Mouse (Mus musculus): ENCODE measurements around the gene Mapkapk3. TPM values are rescaled to one million over a fixed set of nuclear protein-coding genes. Genes with fewer than 3 reads are reported as not detected.

Mapkapk3 gene
- polyA plus RNA-seq, 1 experiment from 2014 or later: 2.0 TPM

GRCm38 (mm10) chr9:107254925-107255324 is 34.8 kb downstream of the Mapkapk3 start:
- Histone ChIP-seq H3K9ac (no peak overlapping the region), H3K4me1 (peaks cover 57% of the 10 kb centered on the region), H3K27me3 (no peaks in the 10 kb centered on the region), H3K36me3 (ENCODE audit: poor library complexity, severe bottlenecking) (no peaks in the 10 kb centered on the region), H3K27ac (peak overlapping the region; percentile 59), H3K4me2 (no peak overlapping the region), H3K4me3 (no peak overlapping the region), H3K9me3 (replicated peaks) (no peaks in the 10 kb centered on the region)
- no peak for ATAC-seq
- WGBS: 87% methylated on average over 3 of the region's 3 CpGs

GRCm38 (mm10) chr9:107254476-107254875 is 35.2 kb downstream of the Mapkapk3 start:
- no peak overlapping the region for H3K4me3 ChIP-seq
- WGBS: 63% methylated on average over 12 of the region's 12 CpGs
- H3K9ac ChIP-seq: 0 out of 2 replicates have a peak overlapping the region, but pooled peaks have one; percentile 40
- no peaks in the 10 kb centered on the region for H3K27me3 ChIP-seq
- no peaks in the 10 kb centered on the region for H3K9me3 ChIP-seq (replicated peaks)
- no peaks in the 10 kb centered on the region for H3K36me3 ChIP-seq (ENCODE audit: poor library complexity, severe bottlenecking)
- peaks cover 57% of the 10 kb centered on the region for H3K4me1 ChIP-seq
- ATAC-seq: peak; percentile 84
- peak overlapping the region; percentile 30; the same call in 1 of the 2 replicates for H3K4me2 ChIP-seq
- peak overlapping the region; percentile 59; the same call in 1 of the 2 replicates for H3K27ac ChIP-seq

- peak; percentile 76 for ATAC-seq
Observed at GRCm38 (mm10) chr9:107252164-107252563, 37.5 kb downstream of the Mapkapk3 start.

DNA sequence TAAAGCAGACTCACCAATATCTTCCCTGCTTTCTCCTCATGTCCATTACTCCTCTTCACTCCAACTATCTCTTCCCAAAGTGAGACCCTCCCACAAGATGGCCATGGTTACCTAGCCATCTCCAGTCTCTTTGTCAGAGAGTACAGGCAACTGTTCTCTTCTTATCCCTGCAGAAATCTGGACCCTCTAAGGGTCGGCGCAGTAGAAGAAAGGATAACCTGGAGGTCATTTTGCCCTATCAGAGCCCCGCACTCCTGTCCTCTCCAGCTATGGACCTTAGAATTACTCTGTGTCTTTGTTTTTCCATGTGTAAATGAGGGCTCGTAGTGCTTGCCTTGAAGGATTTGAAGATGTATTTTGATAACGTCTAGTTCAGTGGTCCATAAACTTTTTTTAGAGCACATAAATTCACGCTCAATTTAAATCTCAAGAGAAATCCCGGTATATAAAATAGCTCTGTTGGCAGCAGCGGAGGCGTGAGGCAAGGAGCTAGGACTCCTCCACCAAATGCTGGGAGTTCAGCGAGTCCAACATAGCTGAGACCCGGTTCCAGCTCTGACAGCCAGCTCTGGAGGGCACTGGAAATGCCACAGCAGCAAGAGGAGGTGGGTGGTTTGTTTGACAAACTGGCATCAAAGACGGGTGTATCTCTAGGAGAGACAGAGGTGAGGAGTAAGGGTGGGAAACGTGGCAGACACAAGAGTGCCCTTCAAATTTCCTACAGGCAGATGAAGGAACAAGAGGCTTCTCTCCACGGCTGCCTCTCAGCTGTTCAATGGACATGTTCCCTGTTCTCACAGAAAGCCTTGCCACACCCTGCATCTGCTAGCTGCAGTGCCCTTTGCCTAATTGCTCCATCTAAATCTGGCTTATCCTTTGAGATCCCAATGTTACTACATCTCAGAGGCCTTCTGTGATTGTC is 39.0 kb downstream of the Mapkapk3 start:
- no peak for ATAC-seq
- 84% methylated on average over 14 of the region's 14 CpGs for WGBS
- Histone ChIP-seq H3K4me1 (peaks cover 41% of the 10 kb centered on the region), H3K4me2 (no peak overlapping the region), H3K27ac (no peak overlapping the region), H3K9ac (no peak overlapping the region), H3K9me3 (replicated peaks) (no peaks in the 10 kb centered on the region), H3K36me3 (ENCODE audit: poor library complexity, severe bottlenecking) (no peaks in the 10 kb centered on the region), H3K4me3 (no peak overlapping the region), H3K27me3 (no peaks in the 10 kb centered on the region)

More at GRCm38 (mm10) chr9:107252164-107252563, 37.5 kb downstream of the Mapkapk3 start:
- H3K9ac ChIP-seq: peak overlapping the region; percentile 48
- H3K4me1 ChIP-seq: peaks cover 47% of the 10 kb centered on the region
- 2% methylated on average over 5 of the region's 5 CpGs for WGBS
- peak overlapping the region; percentile 84 for H3K27ac ChIP-seq
- H3K4me2 ChIP-seq: peak overlapping the region; percentile 35
- no peak overlapping the region for H3K4me3 ChIP-seq
- no peaks in the 10 kb centered on the region for H3K36me3 ChIP-seq (ENCODE audit: poor library complexity, severe bottlenecking)
- H3K27me3 ChIP-seq: no peaks in the 10 kb centered on the region
- no peaks in the 10 kb centered on the region for H3K9me3 ChIP-seq (replicated peaks)

- no peak for ATAC-seq
- H3K4me3 ChIP-seq: no peak overlapping the region
- H3K9me3 ChIP-seq (replicated peaks): no peaks in the 10 kb centered on the region
- no peaks in the 10 kb centered on the region for H3K36me3 ChIP-seq (ENCODE audit: poor library complexity, severe bottlenecking)
- no peak overlapping the region for H3K27ac ChIP-seq
- H3K4me1 ChIP-seq: peaks cover 26% of the 10 kb centered on the region
- no peak overlapping the region for H3K9ac ChIP-seq
- 80% methylated on average over 6 of the region's 6 CpGs for WGBS
- no peak overlapping the region for H3K4me2 ChIP-seq
- H3K27me3 ChIP-seq: no peaks in the 10 kb centered on the region
Observed at GRCm38 (mm10) chr9:107249154-107249553, 40.5 kb downstream of the Mapkapk3 start.

DNA sequence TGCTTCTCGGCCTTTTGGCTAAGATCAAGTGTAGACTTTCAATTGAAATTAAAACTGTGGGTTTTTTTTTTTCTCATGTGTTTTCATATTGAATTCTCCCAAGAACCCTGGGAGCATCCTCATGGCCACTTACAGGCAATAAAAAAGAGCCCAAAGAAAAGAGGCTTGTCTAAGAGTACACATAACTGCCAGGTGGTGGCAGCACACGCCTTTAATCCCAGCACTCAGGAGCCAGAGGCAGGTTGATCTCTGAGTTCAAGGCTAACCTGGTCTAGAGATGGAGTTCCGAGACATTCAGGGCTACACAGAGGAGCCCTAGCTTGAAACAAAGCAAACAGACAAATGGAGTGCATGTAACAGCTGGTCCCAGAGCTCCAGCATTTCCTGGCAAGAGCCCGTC is 43.5 kb downstream of the Mapkapk3 start:
- H3K9ac ChIP-seq: no peak overlapping the region
- H3K4me1 ChIP-seq: peaks cover 4% of the 10 kb centered on the region; the same call in 1 of the 2 replicates
- no peaks in the 10 kb centered on the region for H3K9me3 ChIP-seq (replicated peaks)
- no peak overlapping the region for H3K4me3 ChIP-seq
- no peaks in the 10 kb centered on the region for H3K36me3 ChIP-seq (ENCODE audit: poor library complexity, severe bottlenecking)
- no peak overlapping the region for H3K27ac ChIP-seq
- no peaks in the 10 kb centered on the region for H3K27me3 ChIP-seq
- no peak for ATAC-seq
- WGBS: 77% methylated on average over 4 of the region's 4 CpGs
- H3K4me2 ChIP-seq: no peak overlapping the region

- no peak overlapping the region for H3K4me3 ChIP-seq
- ATAC-seq: no peak
- no peaks in the 10 kb centered on the region for H3K27me3 ChIP-seq
- no peak overlapping the region for H3K4me2 ChIP-seq
- H3K27ac ChIP-seq: no peak overlapping the region
- no peaks in the 10 kb centered on the region for H3K4me1 ChIP-seq
- no peaks in the 10 kb centered on the region for H3K36me3 ChIP-seq (ENCODE audit: poor library complexity, severe bottlenecking)
- H3K9me3 ChIP-seq (replicated peaks): no peaks in the 10 kb centered on the region
- WGBS: 86% methylated on average over 4 of the region's 4 CpGs
- H3K9ac ChIP-seq: no peak overlapping the region
Observed at GRCm38 (mm10) chr9:107245311-107245710, 44.4 kb downstream of the Mapkapk3 start.

DNA sequence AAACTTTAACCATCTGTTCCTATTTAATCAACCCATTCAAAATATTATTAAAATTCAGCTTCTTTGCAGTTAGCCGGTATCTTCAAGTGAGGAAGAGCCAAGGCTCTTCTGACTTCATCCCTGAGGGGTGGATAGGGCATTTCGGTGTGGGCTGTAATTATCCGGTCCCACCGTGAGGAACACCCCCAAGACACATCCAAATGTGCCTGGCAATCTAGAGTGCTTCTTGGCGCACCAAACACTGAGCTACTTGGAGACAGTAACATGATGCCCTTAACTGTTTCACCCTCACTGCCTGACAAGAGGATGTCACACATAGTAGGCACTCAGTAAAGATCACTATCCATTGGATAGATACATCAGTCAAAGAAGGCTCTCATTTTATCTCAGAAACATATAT is 53.5 kb downstream of the Mapkapk3 start:
- Histone ChIP-seq H3K4me3 (no peak overlapping the region), H3K36me3 (ENCODE audit: poor library complexity, severe bottlenecking) (no peaks in the 10 kb centered on the region), H3K9me3 (replicated peaks) (no peaks in the 10 kb centered on the region), H3K4me2 (no peak overlapping the region), H3K27ac (no peak overlapping the region), H3K9ac (no peak overlapping the region), H3K27me3 (peaks cover 52% of the 10 kb centered on the region), H3K4me1 (no peaks in the 10 kb centered on the region)
- WGBS: 72% methylated on average over 5 of the region's 5 CpGs
- no peak for ATAC-seq

GRCm38 (mm10) chr9:107235261-107235660 is 54.4 kb downstream of the Mapkapk3 start:
- 71% methylated on average over 5 of the region's 5 CpGs for WGBS
- H3K9me3 ChIP-seq (replicated peaks): no peaks in the 10 kb centered on the region
- peaks cover 52% of the 10 kb centered on the region for H3K27me3 ChIP-seq
- peaks cover under 1% of the 10 kb centered on the region; the same call in 1 of the 2 replicates for H3K4me1 ChIP-seq
- no peak overlapping the region for H3K4me2 ChIP-seq
- no peaks in the 10 kb centered on the region for H3K36me3 ChIP-seq (ENCODE audit: poor library complexity, severe bottlenecking)
- no peak overlapping the region for H3K27ac ChIP-seq
- H3K4me3 ChIP-seq: no peak overlapping the region
- H3K9ac ChIP-seq: no peak overlapping the region
- ATAC-seq: no peak

- Histone ChIP-seq H3K4me1 (peaks cover 7% of the 10 kb centered on the region), H3K4me2 (peak overlapping the region; percentile 80), H3K27ac (0 out of 2 replicates have a peak overlapping the region, but pooled peaks have one; percentile 44), H3K9me3 (replicated peaks) (no peaks in the 10 kb centered on the region), H3K27me3 (peaks cover 44% of the 10 kb centered on the region), H3K4me3 (peak overlapping the region; percentile 92), H3K9ac (peak overlapping the region; percentile 91), H3K36me3 (ENCODE audit: poor library complexity, severe bottlenecking) (no peaks in the 10 kb centered on the region)
- WGBS: 21% methylated on average over 9 of the region's 9 CpGs
- ATAC-seq: 0 out of 2 replicates have a peak, but pooled peaks have one; percentile 7
Observed at GRCm38 (mm10) chr9:107232140-107232539, 57.5 kb downstream of the Mapkapk3 start.

DNA sequence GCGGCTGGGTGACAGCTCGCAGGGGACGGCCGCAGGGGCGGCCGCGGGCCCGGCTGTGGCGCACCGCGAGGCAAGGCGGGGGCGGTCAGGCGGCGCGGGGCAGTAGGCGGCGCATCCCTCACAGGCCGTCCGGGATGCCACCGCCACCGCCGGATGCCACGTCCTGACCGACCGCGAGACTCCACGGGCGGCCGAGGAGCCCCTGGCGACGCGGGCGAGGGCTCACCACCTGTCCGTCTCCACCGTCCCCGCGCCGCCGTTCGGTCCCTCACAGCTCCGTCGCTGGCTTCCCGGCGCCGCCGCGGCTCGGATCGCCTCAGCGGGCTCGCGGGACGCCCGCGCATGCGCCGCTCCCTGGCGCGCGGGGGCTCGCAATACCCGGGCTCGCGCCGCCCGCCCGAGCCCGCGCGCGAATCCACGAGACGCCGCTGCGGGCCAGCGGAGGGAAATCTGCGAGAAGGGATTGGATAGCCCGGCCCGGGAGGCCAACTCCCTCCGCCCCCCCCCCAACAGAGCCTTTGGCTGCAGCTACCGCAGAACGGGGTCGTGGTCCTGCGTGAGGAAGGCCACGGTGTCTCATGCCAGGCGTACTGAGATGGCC is 58.0 kb downstream of the Mapkapk3 start, which contains the start of gene Dock3:
Gene Dock3 (minus strand): TSS at position 371 of the 601 bp plus-strand sequence.
- peak; percentile 94 for ATAC-seq
- Histone ChIP-seq H3K9ac (peak within 1 kb of the TSS; percentile 91), H3K27ac (peak within 1 kb of the TSS; percentile 88), H3K4me2 (peak within 1 kb of the TSS; percentile 80), H3K36me3 (ENCODE audit: poor library complexity, severe bottlenecking) (no peaks in the 10 kb centered on the region), H3K4me1 (peaks cover 7% of the 10 kb centered on the region), H3K4me3 (peak within 1 kb of the TSS; percentile 92), H3K9me3 (replicated peaks) (no peaks in the 10 kb centered on the region), H3K27me3 (peaks cover 40% of the 10 kb centered on the region)
- WGBS: 0% methylated on average over 79 of the region's 87 CpGs

DNA sequence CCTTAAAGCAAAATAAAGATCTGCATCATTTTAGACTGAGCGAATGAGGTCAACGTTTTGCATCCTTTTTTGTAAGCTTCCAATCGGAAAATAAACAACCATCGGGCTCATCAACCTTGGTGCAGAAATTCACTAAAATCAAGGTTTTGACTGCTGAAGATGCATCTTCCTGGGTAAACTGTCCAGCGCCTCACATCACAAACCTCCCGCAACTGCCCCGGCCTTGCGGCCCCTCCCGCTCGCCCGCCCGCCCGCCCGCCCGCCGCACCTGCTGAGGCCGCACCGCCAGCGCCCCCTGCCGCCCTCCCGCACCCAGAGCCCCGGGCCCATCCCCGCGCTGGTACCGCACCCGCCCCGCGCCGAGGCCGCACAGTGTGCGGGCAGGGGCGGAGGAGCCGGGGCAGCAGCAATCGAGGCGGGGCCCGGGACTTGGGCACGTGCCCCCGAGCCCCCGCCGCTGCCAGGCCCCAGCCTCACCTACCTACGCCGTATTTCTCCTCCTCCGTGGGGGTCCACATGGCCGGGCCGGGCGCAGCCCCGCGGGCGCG is 58.6 kb downstream of the Mapkapk3 start:
- Histone ChIP-seq H3K4me1 (peaks cover 7% of the 10 kb centered on the region), H3K9me3 (replicated peaks) (no peaks in the 10 kb centered on the region), H3K36me3 (ENCODE audit: poor library complexity, severe bottlenecking) (no peaks in the 10 kb centered on the region), H3K4me3 (peak overlapping the region; percentile 92), H3K27me3 (peaks cover 37% of the 10 kb centered on the region), H3K9ac (peak overlapping the region; percentile 91), H3K27ac (peak overlapping the region; percentile 88), H3K4me2 (peak overlapping the region; percentile 80)
- ATAC-seq: peak; percentile 91
- 2% methylated on average over 18 of the region's 50 CpGs for WGBS

Measured in forebrain, embryonic 13.5 days (tissue).